ENCODE assay signal across 14 mouse cellular contexts in the genomic region with DNA sequence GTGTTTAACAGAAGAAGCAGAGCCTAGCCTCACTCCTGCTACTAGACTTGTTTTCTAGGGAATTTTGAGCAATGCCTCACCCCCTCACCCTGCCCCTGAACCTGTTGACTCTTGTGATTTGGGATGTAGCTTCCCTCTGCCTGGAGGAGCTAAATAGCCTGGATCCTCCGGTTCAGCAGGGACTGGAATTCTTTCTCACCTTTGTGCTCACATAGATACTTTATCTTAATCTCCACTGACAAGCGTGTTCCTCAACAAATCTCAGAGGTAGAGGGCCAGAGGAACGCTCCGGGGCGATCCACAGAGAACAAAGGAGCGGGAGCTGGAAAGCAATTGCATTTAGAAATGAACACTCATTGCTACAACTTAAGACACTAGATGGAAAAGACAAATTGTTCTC.
"Had no signal": no experiment of that assay in that cellular context is flagged by ENCODE, and none has a peak within 500 bp of the region (broad histone marks: within the 10 kb centered on the region; RNA-seq: fewer than 3 reads in every experiment).

No protein-coding gene starts in this region.

- H3K4me1 ChIP-seq: midbrain, embryonic 13.5 days; neural tube, embryonic 12.5 days had no signal

- H3K9me3 ChIP-seq: midbrain, embryonic 13.5 days; neural tube, embryonic 12.5 days had no signal

- ATAC-seq: midbrain, embryonic 13.5 days had no signal

- H3K4me2 ChIP-seq: lung, embryonic 14.5 days; midbrain, embryonic 11.5 days; midbrain, embryonic 13.5 days; neural tube, embryonic 12.5 days had no signal

- H3K4me3 ChIP-seq: midbrain, embryonic 13.5 days; neural tube, embryonic 12.5 days had no signal

- H3K36me3 ChIP-seq: midbrain, embryonic 13.5 days; neural tube, embryonic 12.5 days had no signal

- DNase-seq: lung, adult 18-20 months; lung, embryonic 14.5 days; lung, postnatal 10 days; lung, postnatal 4 days; right cerebral cortex, postnatal 14 days; right cerebral cortex, postnatal 4 days; spleen, adult 18-20 months; thymus, adult 18-20 months; thymus, postnatal 14 days; thymus, postnatal 36 days had no signal

- H3K9ac ChIP-seq: liver, embryonic 14.5 days; lung, embryonic 14.5 days; midbrain, embryonic 13.5 days; neural tube, embryonic 12.5 days had no signal

- H3K27ac ChIP-seq: liver, embryonic 14.5 days; midbrain, embryonic 13.5 days; neural tube, embryonic 12.5 days had no signal

- H3K27me3 ChIP-seq: midbrain, embryonic 13.5 days; neural tube, embryonic 12.5 days had no signal
